Mouse (Mus musculus): ENCODE measurements around the gene Plekhg3.

DNA sequence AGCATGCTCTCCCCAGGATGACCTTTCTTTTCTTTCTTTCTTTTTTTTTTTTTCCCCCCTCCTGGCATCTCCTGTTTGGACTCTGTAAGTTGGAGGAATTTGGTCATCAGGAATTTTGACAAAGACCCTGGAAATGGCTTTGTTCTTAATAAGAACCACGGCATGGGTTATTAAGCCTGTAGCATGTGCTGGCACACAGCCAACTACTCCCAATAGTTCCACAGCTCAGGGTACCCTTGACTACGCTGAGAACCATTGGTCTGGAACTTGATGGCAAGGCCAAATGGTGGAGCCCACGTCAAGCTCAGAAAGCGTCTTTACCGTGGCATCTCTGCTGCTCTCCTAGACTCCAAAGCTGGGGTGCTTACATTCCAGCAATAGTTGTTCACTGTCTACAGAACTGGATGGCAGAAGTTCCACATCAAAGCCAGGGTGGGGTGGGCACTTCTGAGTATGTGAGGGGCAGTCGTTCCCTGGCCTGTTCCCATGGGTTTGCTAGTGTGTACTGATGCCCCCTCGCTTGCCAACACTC is 21.7 kb upstream of the Plekhg3 start:
- TF ChIP-seq CTCF (IDR thresholded peaks at IDR 0.05; ENCODE audit: low read depth, low read length) = no peak
- no peak for TF ChIP-seq POLR2A (IDR thresholded peaks at IDR 0.05; ENCODE audit: insufficient read depth, low read length)
- no peak for TF ChIP-seq EP300 (IDR thresholded peaks at IDR 0.05; ENCODE audit: insufficient read depth, low read depth, low read length)
